In the genomic region with DNA sequence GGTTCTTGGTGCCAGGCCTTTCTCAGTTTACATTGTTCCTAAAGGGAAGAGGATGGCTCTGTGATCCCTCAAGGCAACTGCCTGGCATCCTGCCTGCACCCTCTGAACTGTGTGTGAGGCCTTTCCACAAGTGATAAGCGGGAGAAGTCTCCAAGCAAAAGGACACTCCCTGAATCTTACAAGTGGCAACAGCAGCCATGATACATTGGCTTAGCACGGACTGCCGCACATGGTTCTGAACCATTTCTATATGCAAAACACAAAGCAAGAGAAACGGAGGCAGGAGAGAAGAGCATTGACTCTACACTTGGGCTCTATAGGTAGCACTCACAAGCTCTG, we compare ENCODE assay signal across 9 mouse cellular contexts. TPM values are rescaled to one million over a fixed set of nuclear protein-coding genes. Genes with fewer than 3 reads are reported as not detected.
DNase-seq lines count a peak whose midpoint lies in the region; ATAC-seq and TF ChIP-seq lines count a peak whose summit lies in the region.
"Had no signal": no experiment of that assay in that cellular context is flagged by ENCODE, and none has a peak within 500 bp of the region (broad histone marks: within the 10 kb centered on the region; RNA-seq: fewer than 3 reads in every experiment).

No protein-coding gene starts in this region.

- no peak for TF ChIP-seq CTCF in kidney, adult 2 months (conservative IDR thresholded peaks at IDR 0.05; ENCODE audit: insufficient read depth, insufficient read length, low read depth, low read length)

- TF ChIP-seq POLR2A in kidney, adult 2 months (IDR thresholded peaks at IDR 0.05; ENCODE audit: low read depth, low read length) = no peak

- no peak for DNase-seq in kidney, adult 2 months
- DNase-seq in kidney, adult 18-20 months = no peak
- DNase-seq in ZHBTc4 (ENCODE audit: low read depth, low spot score) = peak; percentile 25
- DNase-seq in midbrain, embryonic 11.5 days (ENCODE audit: low spot score, missing footprints) = peak; percentile 66
- no peak for DNase-seq in natural killer cell, adult 2 months (ENCODE audit: low spot score in 2 of 2)
- DNase-seq: left cerebral cortex, postnatal 4 days had no signal

- 0 out of 2 replicates have a peak overlapping the region, but pooled peaks have one; percentile 17 for H3K27ac ChIP-seq in kidney, adult 2 months (ENCODE audit: insufficient read depth, low read depth, low read length)
- peak overlapping the region; percentile 85 for H3K27ac ChIP-seq in heart, embryonic 15.5 days
- no peak overlapping the region for H3K27ac ChIP-seq in midbrain, embryonic 11.5 days (ENCODE audit: low read depth, low read length)

- peak overlapping the region; percentile 91 for H3K4me2 ChIP-seq in heart, embryonic 15.5 days
- H3K4me2 ChIP-seq in midbrain, embryonic 11.5 days = no peak overlapping the region

- H3K36me3 ChIP-seq in kidney, adult 2 months (ENCODE audit: control insufficient read depth, insufficient read depth, low read length) = no peaks in the 10 kb centered on the region
- H3K36me3 ChIP-seq in heart, embryonic 15.5 days = no peaks in the 10 kb centered on the region
- no peaks in the 10 kb centered on the region for H3K36me3 ChIP-seq in midbrain, embryonic 11.5 days (ENCODE audit: control insufficient read depth, insufficient read depth, low read length)

- peak overlapping the region; percentile 6; the same call in 1 of the 2 replicates for H3K9ac ChIP-seq in heart, embryonic 15.5 days
- H3K9ac ChIP-seq in midbrain, embryonic 11.5 days (ENCODE audit: low read length) = no peak overlapping the region

- H3K9me3 ChIP-seq in heart, embryonic 15.5 days (replicated peaks) = no peaks in the 10 kb centered on the region
- H3K9me3 ChIP-seq in midbrain, embryonic 11.5 days (ENCODE audit: control insufficient read depth, low read length) = no peaks in the 10 kb centered on the region

- no peak overlapping the region for H3K4me3 ChIP-seq in kidney, adult 2 months (ENCODE audit: insufficient read depth, low read depth, low read length)
- peak overlapping the region; percentile 76 for H3K4me3 ChIP-seq in heart, embryonic 15.5 days
- no peak overlapping the region for H3K4me3 ChIP-seq in midbrain, embryonic 11.5 days (ENCODE audit: low read depth, low read length)

- 92% methylated on average over 4 of the region's 4 CpGs for WGBS in kidney, adult 2 months
- 43% methylated on average over 4 of the region's 4 CpGs for WGBS in heart, embryonic 15.5 days
- 71% methylated on average over 4 of the region's 4 CpGs for WGBS in midbrain, embryonic 11.5 days

- H3K27me3 ChIP-seq in kidney, adult 2 months (replicated peaks; ENCODE audit: control insufficient read depth, insufficient read depth, low read length) = no peaks in the 10 kb centered on the region
- no peaks in the 10 kb centered on the region for H3K27me3 ChIP-seq in heart, embryonic 15.5 days
- H3K27me3 ChIP-seq in midbrain, embryonic 11.5 days (ENCODE audit: control insufficient read depth, insufficient read depth, low read length) = no peaks in the 10 kb centered on the region

- H3K4me1 ChIP-seq in kidney, adult 2 months (ENCODE audit: control insufficient read depth, insufficient read depth, low read length) = peaks cover 12% of the 10 kb centered on the region
- peaks cover 81% of the 10 kb centered on the region for H3K4me1 ChIP-seq in heart, embryonic 15.5 days (replicated peaks)
- peaks cover 31% of the 10 kb centered on the region for H3K4me1 ChIP-seq in midbrain, embryonic 11.5 days (ENCODE audit: control insufficient read depth, insufficient read depth, low read length)

- no peak for ATAC-seq in heart, embryonic 15.5 days (replicated peaks; ENCODE audit: insufficient number of reproducible peaks, insufficient read depth, low FRiP score, low read depth)
- no peak for ATAC-seq in midbrain, embryonic 11.5 days (ENCODE audit: low FRiP score)
- no peak for ATAC-seq in monocyte, adult 5-6 weeks (replicated peaks; ENCODE audit: insufficient number of reproducible peaks, low FRiP score, low TSS enrichment, poor library complexity, severe bottlenecking)
- ATAC-seq in activated CD4-positive, CD25-positive, alpha-beta regulatory T cell, adult 4 months = no peak

RNA-seq across cellular contexts. Expression of gene Lrrc75a, which starts 3.0 kb away (rescaled TPM):
- 7.8 and 8.0 TPM in 2 replicates for polyA plus RNA-seq in kidney, adult 2 months (2012; rRNA removed)
- 14.6 and 18.5 TPM in 2 replicates for polyA plus RNA-seq in heart, embryonic 15.5 days (2015; fragmentation: Nextera tagmentation; extraction: Ambion mirVana)
- polyA plus RNA-seq in midbrain, embryonic 11.5 days (2014; fragmentation: Nextera tagmentation; extraction: Ambion mirVana) = 12.5 and 12.6 TPM in 2 replicates
- total RNA-seq in monocyte, adult 5-6 weeks (2017) = 1.3 to 6.4 TPM (median 4.1 TPM) in 3 replicates
- 1 to 10 TPM; 1.0 to 1.7 TPM for polyA plus RNA-seq in activated CD4-positive, CD25-positive, alpha-beta regulatory T cell, adult 4 months (2017; shearing (Covaris generic))

RNA-seq across cellular contexts. Expression of gene Mmgt2, which starts 3.2 kb away (rescaled TPM):
- 24.0 and 33.1 TPM in 2 replicates for polyA plus RNA-seq in kidney, adult 2 months (2012; rRNA removed)
- 44.7 and 49.1 TPM in 2 replicates for polyA plus RNA-seq in heart, embryonic 15.5 days (2015; fragmentation: Nextera tagmentation; extraction: Ambion mirVana)
- 38.5 and 43.8 TPM in 2 replicates for polyA plus RNA-seq in midbrain, embryonic 11.5 days (2014; fragmentation: Nextera tagmentation; extraction: Ambion mirVana)
- total RNA-seq in monocyte, adult 5-6 weeks (2017) = 11.6 to 45.4 TPM (median 31.4 TPM) in 3 replicates
- polyA plus RNA-seq in activated CD4-positive, CD25-positive, alpha-beta regulatory T cell, adult 4 months (2017; shearing (Covaris generic)) = 10 to 100 TPM; 32.9 to 42.3 TPM

Comparison
In these comparisons a context has a peak if more than half of its experiments do, and no peak if none do; other contexts are left out.
1. DNase-seq: peak in ZHBTc4 (single experiment) and midbrain, embryonic 11.5 days (single experiment); none in kidney, adult 2 months (single experiment), kidney, adult 18-20 months (single experiment) and natural killer cell, adult 2 months (0 of 2).